Mouse (Mus musculus) spleen, adult 12 weeks (tissue): ENCODE results near the gene Gpat3.

ENCODE experiments used
- DNase-seq: peaks from one replicate; pipeline ENCODE4 v3.0.0; 2022; ENCODE audit warnings: low spot score

Gpat3 gene

GRCm38 (mm10) chr5:100845485-100845847 lies at the start of gene Gpat3:
Gene Gpat3 (plus strand): TSS chr5:100845713.
- DNase-seq, result no peak

GRCm38 (mm10) chr5:100798165-100798860 lies 47.2 kb upstream of the Gpat3 start, which contains the start of the genes Helq and Mrps18c:
Gene Helq (minus strand): TSS chr5:100798598.
Gene Mrps18c (plus strand): TSS chr5:100798627.
- peak; percentile 86 for DNase-seq

- no peak for DNase-seq
Measured at GRCm38 (mm10) chr5:100818341-100818740, 27.2 kb upstream of the Gpat3 start.

- no peak for DNase-seq
Measured at GRCm38 (mm10) chr5:100819568-100820480, 25.7 kb upstream of the Gpat3 start.

- DNase-seq, result peak; percentile 84
Measured at GRCm38 (mm10) chr5:100820483-100821184, 24.9 kb upstream of the Gpat3 start, which contains the start of gene Abraxas1. Gene Abraxas1 (minus strand): TSS chr5:100820965.

GRCm38 (mm10) chr5:100821375-100821774 lies 24.1 kb upstream of the Gpat3 start:
- DNase-seq, result no peak

GRCm38 (mm10) chr5:100822826-100823225 lies 22.7 kb upstream of the Gpat3 start:
- no peak for DNase-seq

GRCm38 (mm10) chr5:100825975-100826374 lies 19.5 kb upstream of the Gpat3 start:
- no peak for DNase-seq

- DNase-seq, result no peak
Measured at GRCm38 (mm10) chr5:100826531-100826930, 19.0 kb upstream of the Gpat3 start.

GRCm38 (mm10) chr5:100828701-100829100 lies 16.8 kb upstream of the Gpat3 start:
- DNase-seq, result no peak

GRCm38 (mm10) chr5:100832680-100833079 lies 12.8 kb upstream of the Gpat3 start:
- no peak for DNase-seq

GRCm38 (mm10) chr5:100833841-100834240 lies 11.7 kb upstream of the Gpat3 start:
- no peak for DNase-seq

- no peak for DNase-seq
Measured at GRCm38 (mm10) chr5:100835862-100836538, 9.5 kb upstream of the Gpat3 start.

- no peak for DNase-seq
Measured at GRCm38 (mm10) chr5:100837907-100838306, 7.6 kb upstream of the Gpat3 start.

- no peak for DNase-seq
Measured at GRCm38 (mm10) chr5:100844485-100844884, 1.0 kb upstream of the Gpat3 start.

GRCm38 (mm10) chr5:100845848-100846598 lies 510 bp downstream of the Gpat3 start:
- DNase-seq, result peak; percentile 31

- DNase-seq, result no peak
Measured at GRCm38 (mm10) chr5:100846599-100846920, 1.0 kb downstream of the Gpat3 start.

GRCm38 (mm10) chr5:100847143-100847542 lies 1.6 kb downstream of the Gpat3 start:
- DNase-seq, result no peak

- no peak for DNase-seq
Measured at GRCm38 (mm10) chr5:100853963-100854362, 8.4 kb downstream of the Gpat3 start.

- DNase-seq, result no peak
Measured at GRCm38 (mm10) chr5:100856552-100856951, 11.0 kb downstream of the Gpat3 start.

GRCm38 (mm10) chr5:100860417-100861053 lies 15.0 kb downstream of the Gpat3 start:
- no peak for DNase-seq
